Mouse (Mus musculus): ENCODE measurements around the gene Aprt. TPM values are rescaled to one million over a fixed set of nuclear protein-coding genes. Genes with fewer than 3 reads are reported as not detected.

Aprt gene
- total and polyA plus RNA-seq, 3 experiments, result 516 to 561 (median 524) TPM

GRCm38 (mm10) chr8:122561199-122561598, 15.5 kb downstream of the Aprt start:
- TF ChIP-seq NELFE (IDR thresholded peaks at IDR 0.05; ENCODE audit: low read depth, low read length) (no peak), ZKSCAN1 (IDR thresholded peaks at IDR 0.05; ENCODE audit: borderline replicate concordance, low read depth, low read length) (no peak)
- no peak for DNase-seq (ENCODE audit: extremely low read depth)
- no peaks in the 10 kb centered on the region for H3K27me3 ChIP-seq (replicated peaks)
- H3K4me3 ChIP-seq (replicated peaks in 1 of 3; ENCODE audit: low read depth in 2 of 3, low read length in 2 of 3, poor library complexity in 1 of 3), result no peak overlapping the region
- H3K9me3 ChIP-seq (replicated peaks; ENCODE audit: low read length), result peaks cover 5% of the 10 kb centered on the region
- H3K79me2 ChIP-seq (replicated peaks; ENCODE audit: control insufficient read depth, extremely low read depth, insufficient read depth, poor library complexity, severe bottlenecking), result no peaks in the 10 kb centered on the region
- H3K4me1 ChIP-seq (ENCODE audit: control insufficient read depth in 1 of 2, insufficient read depth in 2 of 2), result peaks cover 5 to 26% of the 10 kb centered on the region in 2 experiments
- dilution Hi-C loops (cut with MboI; ENCODE audit: extremely low pct_ligation_motif_present, extremely low pct_unique_long_range_greater_than_20kb, low sequenced_read_pairs), result no loop called here
- in situ Hi-C loops (cut with MboI; ENCODE audit: low pct_ligation_motif_present, low pct_unique_long_range_greater_than_20kb, low sequenced_read_pairs), result no loop called here
- H3K9ac ChIP-seq (ENCODE audit: insufficient read depth, low read depth), result no peak overlapping the region
- no peak overlapping the region for H3K27ac ChIP-seq (ENCODE audit: insufficient read depth, low read depth)
- H3K36me3 ChIP-seq (replicated peaks in 1 of 2; ENCODE audit: control insufficient read depth in 1 of 2, insufficient read depth in 1 of 2, low read length in 1 of 2), result peaks cover 0 to 20% of the 10 kb centered on the region in 2 experiments
- no peak overlapping the region for H3K4me2 ChIP-seq (ENCODE audit: insufficient read depth, low read depth, poor library complexity, severe bottlenecking)

GRCm38 (mm10) chr8:122558671-122559349, 17.9 kb downstream of the Aprt start:
- no peak overlapping the region for H3K4me3 ChIP-seq (replicated peaks in 1 of 3; ENCODE audit: low read depth in 2 of 3, low read length in 2 of 3, poor library complexity in 1 of 3)

DNA sequence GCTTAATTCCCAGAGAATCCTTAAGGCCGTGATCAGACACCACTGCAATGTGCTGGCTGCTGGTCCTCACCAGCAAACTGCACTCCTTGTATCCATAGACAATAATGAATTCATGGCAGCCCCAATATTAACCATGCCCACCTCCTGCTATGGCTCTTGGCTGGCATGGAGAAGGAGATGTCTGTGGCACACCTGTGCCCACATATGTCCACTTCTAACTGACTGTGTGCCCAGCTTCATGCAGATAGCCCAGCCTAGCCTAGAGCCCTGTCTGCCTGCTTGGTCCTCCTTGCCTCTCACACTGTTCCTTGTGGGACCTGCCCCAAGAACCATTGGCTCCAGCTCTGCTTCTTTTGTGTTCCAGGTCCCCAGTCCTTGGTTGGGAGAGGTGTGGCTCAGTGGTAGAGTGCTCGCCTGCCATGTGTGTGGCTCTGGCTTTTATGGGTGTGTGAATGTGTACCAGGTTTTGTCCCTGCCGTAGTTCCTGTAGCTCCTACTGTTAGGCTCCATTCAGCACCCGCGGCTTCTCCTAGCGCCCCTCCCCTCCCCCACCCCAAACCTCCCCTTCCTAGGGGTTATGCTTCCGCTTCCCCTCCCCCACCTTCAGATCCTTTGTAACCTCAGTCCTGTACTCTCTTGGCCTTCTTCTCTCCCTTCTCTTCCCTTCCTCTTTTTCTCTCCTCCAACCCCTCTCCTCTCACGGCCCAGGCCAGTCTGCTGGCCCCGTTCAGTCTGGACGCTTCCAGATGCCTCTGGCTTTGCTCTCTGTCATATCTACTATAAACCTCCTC, 19.3 kb downstream of the Aprt start:
- dilution Hi-C loops (cut with MboI; ENCODE audit: extremely low pct_ligation_motif_present, extremely low pct_unique_long_range_greater_than_20kb, low sequenced_read_pairs) (no loop called here), in situ Hi-C loops (cut with MboI; ENCODE audit: low pct_ligation_motif_present, low pct_unique_long_range_greater_than_20kb, low sequenced_read_pairs) (no loop called here)
- peaks cover 8 to 35% of the 10 kb centered on the region in 2 experiments for H3K4me1 ChIP-seq (ENCODE audit: control insufficient read depth in 1 of 2, insufficient read depth in 2 of 2)
- peak overlapping the region; percentile 90 for H3K9ac ChIP-seq (ENCODE audit: insufficient read depth, low read depth)
- DNase-seq (ENCODE audit: extremely low read depth), result peak; percentile 63
- no peaks in the 10 kb centered on the region for H3K27me3 ChIP-seq (replicated peaks)
- H3K9me3 ChIP-seq (replicated peaks; ENCODE audit: low read length), result no peaks in the 10 kb centered on the region
- H3K79me2 ChIP-seq (replicated peaks; ENCODE audit: control insufficient read depth, extremely low read depth, insufficient read depth, poor library complexity, severe bottlenecking), result no peaks in the 10 kb centered on the region
- TF ChIP-seq CHD2 (IDR thresholded peaks at IDR 0.05; ENCODE audit: low read length), result peak; percentile 82
- no peak for TF ChIP-seq SMC3 (IDR thresholded peaks at IDR 0.05; ENCODE audit: low read depth, low read length)
- 0 out of 2 replicates have a peak, but pooled peaks have one; percentile 43 for TF ChIP-seq UBTF (IDR thresholded peaks at IDR 0.05; ENCODE audit: low read depth, low read length)
- peak overlapping the region; percentile 67 for H3K27ac ChIP-seq (ENCODE audit: insufficient read depth, low read depth)
- H3K4me2 ChIP-seq (ENCODE audit: insufficient read depth, low read depth, poor library complexity, severe bottlenecking), result peak overlapping the region; percentile 84
- H3K36me3 ChIP-seq (replicated peaks in 1 of 2; ENCODE audit: control insufficient read depth in 1 of 2, insufficient read depth in 1 of 2, low read length in 1 of 2), result no peaks in the 10 kb centered on the region
- peak overlapping the region; percentile 63 to 79 (median 71) for H3K4me3 ChIP-seq (replicated peaks in 1 of 3; ENCODE audit: low read depth in 2 of 3, low read length in 2 of 3, poor library complexity in 1 of 3)

More at GRCm38 (mm10) chr8:122558671-122559349, 17.9 kb downstream of the Aprt start:
- TF ChIP-seq JUN (IDR thresholded peaks at IDR 0.05; ENCODE audit: insufficient read depth, low read depth, low read length) (no peak), ZNF384 (IDR thresholded peaks at IDR 0.05; ENCODE audit: low read depth, low read length) (no peak), CTCF (conservative IDR thresholded peaks at IDR 0.05 in 1 of 2, IDR thresholded peaks at IDR 0.05 in 1 of 2; ENCODE audit: low read depth in 2 of 2, low read length in 2 of 2) (peak in 1 of 2 experiments; percentile 36; a peak in 2 of 4 replicates)
- dilution Hi-C loops (cut with MboI; ENCODE audit: extremely low pct_ligation_motif_present, extremely low pct_unique_long_range_greater_than_20kb, low sequenced_read_pairs) (no loop called here), in situ Hi-C loops (cut with MboI; ENCODE audit: low pct_ligation_motif_present, low pct_unique_long_range_greater_than_20kb, low sequenced_read_pairs) (no loop called here)
- Histone ChIP-seq H3K9ac (ENCODE audit: insufficient read depth, low read depth) (no peak overlapping the region), H3K27me3 (replicated peaks) (no peaks in the 10 kb centered on the region), H3K79me2 (replicated peaks; ENCODE audit: control insufficient read depth, extremely low read depth, insufficient read depth, poor library complexity, severe bottlenecking) (no peaks in the 10 kb centered on the region), H3K4me1 (ENCODE audit: control insufficient read depth in 1 of 2, insufficient read depth in 2 of 2) (peaks cover 8 to 35% of the 10 kb centered on the region in 2 experiments), H3K4me2 (ENCODE audit: insufficient read depth, low read depth, poor library complexity, severe bottlenecking) (no peak overlapping the region), H3K9me3 (replicated peaks; ENCODE audit: low read length) (no peaks in the 10 kb centered on the region), H3K27ac (ENCODE audit: insufficient read depth, low read depth) (no peak overlapping the region), H3K36me3 (replicated peaks in 1 of 2; ENCODE audit: control insufficient read depth in 1 of 2, insufficient read depth in 1 of 2, low read length in 1 of 2) (peaks cover 0 to 2% of the 10 kb centered on the region in 2 experiments)
- DNase-seq (ENCODE audit: extremely low read depth), result no peak

Measured in CH12.LX (cell line).